Mouse (Mus musculus) embryonic fibroblast, embryonic 13.5 days (primary cell): Measurements from ENCODE around the gene Jam3.

ENCODE experiments used
- CTCF ChIP-seq: IDR thresholded peaks from 2 replicates; pipeline ENCODE4 v1.5.1; 2011; ENCODE audit warnings: mild to moderate bottlenecking, control low read depth, low read length, moderate library complexity, borderline replicate concordance; ENCODE audit not compliant: insufficient read depth
- POLR2A ChIP-seq: IDR thresholded peaks from 2 replicates; pipeline ENCODE4 v1.6.1; 2011; ENCODE audit warnings: low read depth, mild to moderate bottlenecking, control low read depth, low read length, moderate library complexity

- TF ChIP-seq CTCF (no peak), POLR2A (no peak)
Measured at GRCm38 (mm10) chr9:27108451-27108850, 46.8 kb downstream of the Jam3 start.
